Mouse (Mus musculus): ENCODE data around the gene Elovl2. TPM values are rescaled to one million over a fixed set of nuclear protein-coding genes. Genes with fewer than 3 reads are reported as not detected.
A peak's percentile ranks its signal among the peaks of the same experiment; 100 is the strongest.
"Not testable (repeated sequence)": the region's sequence is repeated elsewhere in the genome, so short reads cannot be mapped to it uniquely, and the experiment has no call there.

Gene Elovl2
- polyA plus RNA-seq (2014; fragmentation: Nextera tagmentation; extraction: Ambion mirVana): 6.9 TPM in 2 replicates

DNA sequence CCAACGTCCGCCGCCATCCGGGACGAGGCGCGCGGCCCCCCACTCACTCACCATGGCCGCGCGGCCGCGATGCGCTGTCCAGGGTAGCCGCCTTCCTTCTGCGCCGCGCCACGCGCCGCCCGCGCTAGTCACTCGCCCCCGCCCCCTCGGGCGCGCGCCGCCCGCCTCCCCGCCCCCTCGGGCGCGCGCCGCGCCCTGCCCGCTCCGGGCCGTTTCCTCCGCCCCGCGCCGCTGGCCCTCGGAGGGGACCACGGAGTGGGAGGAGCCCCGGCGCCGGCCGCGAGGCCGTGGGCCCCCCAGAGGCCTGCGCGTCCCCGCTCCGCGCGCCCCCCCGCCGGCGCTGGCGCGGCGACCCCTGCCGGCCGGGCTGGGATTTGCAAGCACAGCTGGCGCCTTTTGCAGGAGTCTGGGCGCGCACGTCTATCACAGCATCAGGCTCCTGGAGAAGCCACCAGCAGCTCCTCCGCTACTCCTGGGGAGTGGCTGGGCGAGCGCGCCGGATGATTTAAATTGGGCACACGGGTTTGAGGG, at the start of gene Elovl2:
Gene Elovl2 (minus strand): TSS at position 102 of the 531 bp plus-strand sequence.
- Histone ChIP-seq H3K27ac (ENCODE audit: low read length) (no peak within 1 kb of the TSS), H3K36me3 (ENCODE audit: control insufficient read depth, insufficient read depth, low read length) (no peaks in the 10 kb centered on the region), H3K4me3 (ENCODE audit: low read depth, low read length) (peak within 1 kb of the TSS; percentile 57), H3K27me3 (ENCODE audit: control insufficient read depth, insufficient read depth, low read length) (no peaks in the 10 kb centered on the region), H3K4me1 (ENCODE audit: control insufficient read depth, insufficient read depth, low read length) (no peaks in the 10 kb centered on the region), H3K4me2 (replicated peaks; ENCODE audit: low read depth, low read length) (peak within 1 kb of the TSS; percentile 57), H3K9ac (replicated peaks; ENCODE audit: low read depth, low read length) (peak within 1 kb of the TSS; percentile 46), H3K9me3 (ENCODE audit: control insufficient read depth, low read depth, low read length) (peaks cover 4% of the 10 kb centered on the region; the same call in 1 of the 2 replicates)
- ATAC-seq (ENCODE audit: insufficient number of reproducible peaks, insufficient read depth, low FRiP score, low read depth): peak; percentile 91
- 4% methylated on average over 23 of the region's 77 CpGs for WGBS

DNA sequence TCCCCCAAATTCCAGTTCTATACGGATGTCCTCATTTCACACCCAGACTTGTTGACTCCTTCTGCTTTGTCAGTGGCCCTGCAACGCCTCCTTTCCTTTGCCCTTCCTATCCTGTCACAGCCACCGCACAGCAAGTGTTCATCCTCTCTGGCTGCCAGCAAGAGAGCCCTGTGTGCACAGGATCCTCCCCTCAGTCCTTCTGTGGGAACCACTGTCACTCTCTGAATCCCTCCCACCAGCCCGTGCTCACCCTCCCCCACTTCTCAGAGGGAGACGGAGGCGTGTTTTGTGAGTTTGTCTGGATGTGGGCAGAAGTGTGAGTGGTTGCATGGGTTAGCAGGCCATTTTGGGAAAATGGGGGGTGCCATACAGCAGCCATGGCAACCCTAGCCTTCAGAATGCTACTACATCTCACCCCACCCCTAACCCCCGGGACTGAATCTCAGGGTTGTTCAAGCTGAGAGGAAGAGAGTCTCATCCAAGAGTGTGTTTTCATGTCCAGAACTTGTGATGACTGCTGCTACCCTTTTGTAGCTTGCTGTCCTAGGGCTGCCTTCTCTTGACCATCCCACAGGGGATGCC, 47.7 kb upstream of the Elovl2 start:
- Histone ChIP-seq H3K4me3 (ENCODE audit: low read depth, low read length) (no peak overlapping the region), H3K36me3 (ENCODE audit: control insufficient read depth, insufficient read depth, low read length) (no peaks in the 10 kb centered on the region), H3K4me1 (ENCODE audit: control insufficient read depth, insufficient read depth, low read length) (no peaks in the 10 kb centered on the region), H3K9me3 (ENCODE audit: control insufficient read depth, low read depth, low read length) (peaks cover 6% of the 10 kb centered on the region; the same call in 1 of the 2 replicates), H3K9ac (replicated peaks; ENCODE audit: low read depth, low read length) (no peak overlapping the region), H3K27me3 (ENCODE audit: control insufficient read depth, insufficient read depth, low read length) (no peaks in the 10 kb centered on the region), H3K27ac (ENCODE audit: low read length) (no peak overlapping the region), H3K4me2 (replicated peaks; ENCODE audit: low read depth, low read length) (no peak overlapping the region)
- WGBS: 45% methylated on average over 7 of the region's 7 CpGs
- no peak for ATAC-seq (ENCODE audit: insufficient number of reproducible peaks, insufficient read depth, low FRiP score, low read depth)

DNA sequence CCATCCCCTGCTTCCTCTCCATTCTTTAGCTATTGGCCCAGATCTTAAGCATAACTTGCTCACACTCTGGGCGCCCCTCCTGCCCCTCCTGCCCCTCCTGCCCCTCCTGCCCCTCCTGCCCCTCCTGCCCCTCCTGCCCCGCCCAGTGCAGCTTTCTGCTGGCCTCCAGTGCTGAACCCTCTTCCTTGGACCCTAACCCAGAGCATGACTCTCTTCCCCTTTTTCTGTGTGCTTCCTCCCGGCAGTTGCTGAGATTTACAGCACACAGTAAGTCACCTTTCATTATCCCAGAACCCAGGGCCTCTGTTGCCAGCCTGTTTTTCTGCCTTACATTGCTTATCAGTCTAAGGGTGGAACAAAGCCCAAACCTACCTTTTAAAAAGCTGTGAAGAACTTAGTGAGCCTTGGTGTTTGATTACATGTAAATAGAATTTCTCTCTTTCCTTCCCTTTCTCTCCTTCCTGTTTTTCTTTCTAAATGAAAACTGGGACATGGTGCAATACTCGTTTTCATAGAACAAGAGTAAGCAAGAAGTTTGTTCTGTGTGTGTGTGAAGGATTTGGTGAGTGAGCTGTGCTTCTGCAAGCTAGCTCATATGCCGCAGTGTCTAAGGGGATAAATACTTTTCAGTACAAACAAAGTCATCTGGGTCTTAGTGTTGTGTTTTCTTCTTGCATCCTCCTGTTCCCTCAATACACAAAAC, 43.2 kb upstream of the Elovl2 start:
- no peak overlapping the region for H3K4me2 ChIP-seq (replicated peaks; ENCODE audit: low read depth, low read length)
- peaks cover 6% of the 10 kb centered on the region; the same call in 1 of the 2 replicates for H3K9me3 ChIP-seq (ENCODE audit: control insufficient read depth, low read depth, low read length)
- H3K9ac ChIP-seq (replicated peaks; ENCODE audit: low read depth, low read length): no peak overlapping the region
- H3K27me3 ChIP-seq (ENCODE audit: control insufficient read depth, insufficient read depth, low read length): no peaks in the 10 kb centered on the region
- no peak overlapping the region for H3K4me3 ChIP-seq (ENCODE audit: low read depth, low read length)
- H3K36me3 ChIP-seq (ENCODE audit: control insufficient read depth, insufficient read depth, low read length): no peaks in the 10 kb centered on the region
- 80% methylated on average over 5 of the region's 5 CpGs for WGBS
- no peaks in the 10 kb centered on the region for H3K4me1 ChIP-seq (ENCODE audit: control insufficient read depth, insufficient read depth, low read length)
- no peak overlapping the region for H3K27ac ChIP-seq (ENCODE audit: low read length)
- no peak for ATAC-seq (ENCODE audit: insufficient number of reproducible peaks, insufficient read depth, low FRiP score, low read depth)

DNA sequence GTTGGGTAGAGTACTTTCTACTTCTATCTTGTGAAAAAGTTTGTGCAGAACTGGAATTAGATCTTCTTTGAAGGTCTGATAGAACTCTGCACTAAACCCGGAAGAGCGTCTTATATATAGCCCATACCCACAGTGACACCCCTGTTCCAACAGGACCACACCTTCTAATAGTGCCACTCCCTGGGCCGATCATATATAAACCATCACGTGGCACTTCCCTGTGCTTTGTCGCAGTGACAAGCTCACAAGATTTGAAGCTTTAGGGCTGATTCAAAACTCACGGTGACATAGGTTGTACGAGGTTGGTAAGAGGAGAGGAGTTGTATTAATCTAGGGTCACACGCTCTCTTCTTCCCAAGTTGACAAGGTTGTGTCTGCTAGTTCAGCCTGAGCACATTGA, 41.4 kb upstream of the Elovl2 start:
- 89% methylated on average over 8 of the region's 8 CpGs for WGBS
- ATAC-seq (ENCODE audit: insufficient number of reproducible peaks, insufficient read depth, low FRiP score, low read depth); H3K4me1 ChIP-seq (ENCODE audit: control insufficient read depth, insufficient read depth, low read length): not testable (repeated sequence)

DNA sequence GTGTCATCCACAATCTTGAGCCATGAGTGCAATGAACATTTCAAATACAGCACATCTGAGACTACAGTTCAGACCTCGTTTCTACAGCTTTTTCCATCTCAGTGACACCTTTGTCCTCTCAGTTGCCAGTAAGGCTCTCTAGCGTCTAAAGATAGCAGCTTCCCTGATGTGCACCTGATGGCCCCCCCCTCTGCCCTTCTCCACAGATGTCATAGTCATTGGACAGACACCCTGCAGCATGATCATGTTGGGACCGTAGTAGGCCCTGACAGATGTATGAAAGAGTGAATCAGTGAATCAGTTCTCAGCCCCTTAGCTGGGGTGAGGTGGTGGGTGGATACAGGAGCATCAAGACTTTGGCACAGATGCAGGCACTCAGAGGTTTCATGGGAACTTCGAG, 37.6 kb upstream of the Elovl2 start:
- Histone ChIP-seq H3K27me3 (ENCODE audit: control insufficient read depth, insufficient read depth, low read length) (no peaks in the 10 kb centered on the region), H3K27ac (ENCODE audit: low read length) (no peak overlapping the region), H3K36me3 (ENCODE audit: control insufficient read depth, insufficient read depth, low read length) (no peaks in the 10 kb centered on the region), H3K9ac (replicated peaks; ENCODE audit: low read depth, low read length) (no peak overlapping the region), H3K9me3 (ENCODE audit: control insufficient read depth, low read depth, low read length) (no peaks in the 10 kb centered on the region), H3K4me1 (ENCODE audit: control insufficient read depth, insufficient read depth, low read length) (no peaks in the 10 kb centered on the region), H3K4me2 (replicated peaks; ENCODE audit: low read depth, low read length) (no peak overlapping the region), H3K4me3 (ENCODE audit: low read depth, low read length) (no peak overlapping the region)
- ATAC-seq (ENCODE audit: insufficient number of reproducible peaks, insufficient read depth, low FRiP score, low read depth): no peak
- 83% methylated on average over 4 of the region's 4 CpGs for WGBS

More for the DNA sequence above, 41.4 kb upstream of the Elovl2 start:
- not testable (repeated sequence) for H3K4me3 ChIP-seq (ENCODE audit: low read depth, low read length); H3K9me3 ChIP-seq (ENCODE audit: control insufficient read depth, low read depth, low read length); H3K9ac ChIP-seq (replicated peaks; ENCODE audit: low read depth, low read length); H3K36me3 ChIP-seq (ENCODE audit: control insufficient read depth, insufficient read depth, low read length); H3K4me2 ChIP-seq (replicated peaks; ENCODE audit: low read depth, low read length); H3K27ac ChIP-seq (ENCODE audit: low read length); H3K27me3 ChIP-seq (ENCODE audit: control insufficient read depth, insufficient read depth, low read length)

DNA sequence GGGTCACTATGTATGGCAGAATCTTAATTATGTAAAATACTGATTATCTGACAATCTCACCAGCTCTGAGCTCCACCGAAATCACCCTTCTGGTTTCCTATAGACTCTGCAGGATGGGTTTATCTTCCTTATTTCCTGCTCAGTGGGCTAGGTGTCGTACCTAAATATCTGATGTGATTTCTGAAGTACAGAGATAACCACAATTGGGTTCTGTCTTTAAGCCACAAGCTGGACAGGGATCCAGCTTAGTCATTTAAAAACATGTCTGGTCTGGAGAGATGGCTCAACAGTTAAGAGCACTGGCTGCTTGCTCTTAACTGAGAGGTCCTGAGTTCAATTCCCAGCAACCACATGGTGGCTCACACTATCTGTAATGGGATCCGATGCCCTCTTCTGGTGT, 36.8 kb upstream of the Elovl2 start:
- Histone ChIP-seq H3K27me3 (ENCODE audit: control insufficient read depth, insufficient read depth, low read length) (no peaks in the 10 kb centered on the region), H3K4me3 (ENCODE audit: low read depth, low read length) (no peak overlapping the region), H3K36me3 (ENCODE audit: control insufficient read depth, insufficient read depth, low read length) (no peaks in the 10 kb centered on the region), H3K27ac (ENCODE audit: low read length) (no peak overlapping the region), H3K4me1 (ENCODE audit: control insufficient read depth, insufficient read depth, low read length) (no peaks in the 10 kb centered on the region), H3K4me2 (replicated peaks; ENCODE audit: low read depth, low read length) (no peak overlapping the region), H3K9me3 (ENCODE audit: control insufficient read depth, low read depth, low read length) (no peaks in the 10 kb centered on the region), H3K9ac (replicated peaks; ENCODE audit: low read depth, low read length) (no peak overlapping the region)
- 89% methylated on average over 3 of the region's 3 CpGs for WGBS
- no peak for ATAC-seq (ENCODE audit: insufficient number of reproducible peaks, insufficient read depth, low FRiP score, low read depth)

DNA sequence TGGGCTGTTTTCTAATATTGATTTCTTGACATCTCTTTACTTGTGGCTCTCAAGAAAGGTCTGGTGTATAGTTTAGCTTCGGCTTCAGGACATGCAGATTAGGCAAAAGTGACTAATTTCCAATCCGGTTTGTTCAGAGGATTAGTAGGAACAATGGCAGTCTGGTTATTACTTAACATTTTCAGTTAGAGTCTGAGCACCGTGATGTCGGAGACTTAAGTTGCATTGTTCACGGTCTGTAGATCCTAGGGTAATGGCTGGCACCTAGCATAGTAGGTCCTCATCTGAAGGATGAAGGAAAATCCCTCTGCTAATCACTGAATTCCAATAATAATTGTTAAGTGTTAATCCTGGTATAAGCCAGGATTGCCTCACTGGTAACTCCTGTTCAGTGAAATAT, 35.9 kb upstream of the Elovl2 start:
- Histone ChIP-seq H3K9me3 (ENCODE audit: control insufficient read depth, low read depth, low read length) (no peaks in the 10 kb centered on the region), H3K4me2 (replicated peaks; ENCODE audit: low read depth, low read length) (no peak overlapping the region), H3K36me3 (ENCODE audit: control insufficient read depth, insufficient read depth, low read length) (no peaks in the 10 kb centered on the region), H3K27ac (ENCODE audit: low read length) (no peak overlapping the region), H3K4me1 (ENCODE audit: control insufficient read depth, insufficient read depth, low read length) (peaks cover 2% of the 10 kb centered on the region; the same call in 1 of the 2 replicates), H3K9ac (replicated peaks; ENCODE audit: low read depth, low read length) (no peak overlapping the region), H3K27me3 (ENCODE audit: control insufficient read depth, insufficient read depth, low read length) (no peaks in the 10 kb centered on the region), H3K4me3 (ENCODE audit: low read depth, low read length) (no peak overlapping the region)
- ATAC-seq (ENCODE audit: insufficient number of reproducible peaks, insufficient read depth, low FRiP score, low read depth): no peak
- WGBS: 82% methylated on average over 5 of the region's 5 CpGs

DNA sequence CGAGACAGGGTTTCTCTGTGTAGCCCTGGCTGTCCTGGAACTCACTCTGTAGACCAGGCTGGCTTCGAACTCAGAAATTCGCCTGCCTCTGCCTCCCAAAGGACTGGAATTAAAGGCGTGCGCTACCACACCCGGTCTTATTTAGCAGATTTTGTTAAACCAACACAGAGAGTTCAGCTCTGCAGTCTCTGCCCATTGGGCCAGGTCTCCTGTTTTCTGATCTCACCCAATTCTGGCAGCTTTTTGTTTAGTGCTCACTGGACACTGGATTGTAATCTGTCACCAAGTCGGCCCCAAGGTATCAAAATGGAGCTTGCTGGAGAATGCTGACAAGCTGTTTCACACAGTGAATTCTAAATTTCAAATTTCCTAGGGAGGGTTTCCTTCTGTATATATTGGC, 32.5 kb upstream of the Elovl2 start:
- no peaks in the 10 kb centered on the region for H3K36me3 ChIP-seq (ENCODE audit: control insufficient read depth, insufficient read depth, low read length)
- no peak overlapping the region for H3K27ac ChIP-seq (ENCODE audit: low read length)
- no peak for ATAC-seq (ENCODE audit: insufficient number of reproducible peaks, insufficient read depth, low FRiP score, low read depth)
- no peaks in the 10 kb centered on the region for H3K27me3 ChIP-seq (ENCODE audit: control insufficient read depth, insufficient read depth, low read length)
- peaks cover 8% of the 10 kb centered on the region for H3K4me1 ChIP-seq (ENCODE audit: control insufficient read depth, insufficient read depth, low read length)
- no peak overlapping the region for H3K4me3 ChIP-seq (ENCODE audit: low read depth, low read length)
- no peaks in the 10 kb centered on the region for H3K9me3 ChIP-seq (ENCODE audit: control insufficient read depth, low read depth, low read length)
- WGBS: 92% methylated on average over 7 of the region's 7 CpGs
- H3K9ac ChIP-seq (replicated peaks; ENCODE audit: low read depth, low read length): no peak overlapping the region
- no peak overlapping the region for H3K4me2 ChIP-seq (replicated peaks; ENCODE audit: low read depth, low read length)

All from stomach, embryonic 14.5 days (tissue).